Mouse (Mus musculus) lung, postnatal 25 days (tissue): ENCODE results near the gene Gm10375.
"Not testable (repeated sequence)": the region's sequence is repeated elsewhere in the genome, so short reads cannot be mapped to it uniquely, and the experiment has no call there.

Experiments
- DNase-seq: peaks from one replicate; pipeline ENCODE4 v3.0.0; 2022; ENCODE audit warnings: low spot score

Gm10375 gene

DNA sequence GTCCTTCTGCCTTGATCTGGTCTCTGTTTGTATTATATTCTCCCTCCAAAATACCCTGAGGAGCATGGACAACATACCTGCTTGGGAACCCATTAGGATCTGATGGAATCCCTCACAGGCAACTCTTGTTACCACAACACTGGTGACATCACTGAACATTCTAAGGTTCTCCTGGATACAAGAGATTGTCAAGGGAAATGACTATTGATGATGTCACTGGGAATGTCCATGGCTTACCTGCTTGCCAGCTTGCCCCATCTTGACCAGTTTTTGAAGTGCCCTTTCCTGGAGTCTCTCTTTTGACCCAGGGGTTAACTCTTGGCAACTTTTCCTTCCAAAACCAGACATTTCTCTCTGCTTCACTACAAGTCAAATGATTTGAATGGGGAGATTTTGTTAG, at the start of gene Gm10375:
Gene Gm10375 (minus strand): TSS at position 101 of the 400 bp plus-strand sequence.
- DNase-seq, result not testable (repeated sequence)

DNA sequence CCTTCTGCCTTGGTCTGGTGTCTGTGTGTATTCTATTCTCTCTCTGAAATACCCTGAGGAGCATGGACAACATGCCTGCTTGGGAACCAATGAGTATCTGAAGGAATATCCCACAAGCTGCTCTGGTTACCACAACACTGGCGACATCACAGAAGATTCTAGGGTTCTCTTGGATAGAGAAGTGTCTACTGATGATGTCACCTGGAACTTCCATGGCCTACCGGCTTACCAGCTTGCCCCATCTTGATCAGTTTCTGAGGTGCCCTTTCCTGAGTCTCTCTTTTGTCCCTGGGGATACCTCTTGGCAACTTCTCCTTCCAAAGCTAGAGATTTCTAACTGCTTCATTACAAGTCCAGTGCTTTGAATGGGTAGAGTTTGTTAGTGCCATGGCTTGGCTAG, 28.8 kb downstream of the Gm10375 start, which contains the start of gene Gm17654:
Gene Gm17654 (minus strand): TSS at position 101 of the 400 bp plus-strand sequence.
- DNase-seq, result not testable (repeated sequence)

- not testable (repeated sequence) for DNase-seq
These were observed 29.8 kb downstream of the Gm10375 start for GRCm38 (mm10) chr14:43577969-43578368.
